Mouse (Mus musculus) heart, adult 2 months (tissue): ENCODE data around the gene Arhgap42. TPM values are rescaled to one million over a fixed set of nuclear protein-coding genes. Genes with fewer than 3 reads are reported as not detected.

Source experiments
- DNase-seq, 2 experiments: peaks; one replicate each; pipeline ENCODE4 v3.0.0; 2021
- H3K27ac ChIP-seq: fragments of 200-600 bp; 2 replicates; pipeline ENCODE4 v1.8.1; 2022
- H3K27me3 ChIP-seq: fragments of 200-500 bp; 2 replicates; pipeline ENCODE4 v1.6.1; 2012; ENCODE audit warnings: mild to moderate bottlenecking, low read length, inconsistent platforms, mixed read lengths; ENCODE audit not compliant: control insufficient read depth, insufficient read depth
- H3K36me3 ChIP-seq: fragments of 200-500 bp; 2 replicates; pipeline ENCODE4 v1.6.1; 2012; ENCODE audit warnings: low read length, inconsistent platforms; ENCODE audit not compliant: control insufficient read depth, insufficient read depth
- H3K4me1 ChIP-seq: fragments of 200-500 bp; 2 replicates; pipeline ENCODE4 v1.6.1; 2011; ENCODE audit warnings: low read length; ENCODE audit not compliant: control insufficient read depth, insufficient read depth
- H3K4me3 ChIP-seq: fragments of 200-600 bp; 2 replicates; pipeline ENCODE4 v1.8.1; 2022
- H3K79me2 ChIP-seq: fragments of 200-500 bp; replicated peaks from 2 replicates; pipeline ENCODE4 v1.6.1; 2012; ENCODE audit warnings: mild to moderate bottlenecking, inconsistent platforms, low read length, moderate library complexity, mixed read lengths; ENCODE audit not compliant: control insufficient read depth, insufficient read depth
- H3K9ac ChIP-seq: fragments of 200-500 bp; 2 replicates; pipeline ENCODE4 v1.6.1; 2012; ENCODE audit warnings: low read depth, mild to moderate bottlenecking, control low read depth, inconsistent platforms, low read length, mixed read lengths
- CTCF ChIP-seq: fragments of 200-600 bp; IDR thresholded peaks from 2 replicates; pipeline ENCODE4 v1.8.1; 2022; ENCODE audit warnings: antibody characterized with exemption, mild to moderate bottlenecking, moderate library complexity
- EP300 ChIP-seq: fragments of 200-500 bp; IDR thresholded peaks from 2 replicates; pipeline ENCODE4 v1.6.1; 2011; ENCODE audit warnings: low read depth, low read length, control low read depth; ENCODE audit not compliant: insufficient read depth
- POLR2A ChIP-seq: fragments of 200-500 bp; IDR thresholded peaks from 2 replicates; pipeline ENCODE4 v1.6.1; 2011; ENCODE audit warnings: mild to moderate bottlenecking, low read depth, low read length, control low read depth; ENCODE audit not compliant: insufficient read depth
- WGBS: fragments of 180-500 bp; shearing (Covaris S2); methylation state at CpG from one replicate; pipeline ENCODE4 v1.1.7; 2018; 5-methylcytosine and 5-hydroxymethylcytosine counted together
- intact Hi-C: fragments of 180-260 bp; cut with DNase I; formaldehyde crosslinking; loops from one replicate; pipeline ENCODE4 v1.15.1; 2025
- polyA plus RNA-seq: library from polyadenylated mRNA; depleted of rRNA; stranded (reverse); fragments of >200 nt; gene quantifications from 2 replicates; pipeline ENCODE4 v1.2.3, GENCODE M21; 2012
- total RNA-seq, 2 experiments: library from RNA; stranded (reverse); gene quantifications; 2 replicates each; pipeline ENCODE4 v1.2.3; 2021

The Arhgap42 gene
- total and polyA plus RNA-seq, 3 experiments = 1.7 to 8.3 (median 8.0) TPM

GRCm38 (mm10) chr9:9194496-9194895 is 44.4 kb downstream of the Arhgap42 start:
- Histone ChIP-seq H3K27me3 (no peaks in the 10 kb centered on the region), H3K4me1 (peaks cover 3% of the 10 kb centered on the region; the same call in 1 of the 2 replicates), H3K79me2 (no peaks in the 10 kb centered on the region), H3K27ac (no peak overlapping the region), H3K36me3 (no peaks in the 10 kb centered on the region; the same call in 1 of the 2 replicates), H3K9ac (no peak overlapping the region), H3K4me3 (no peak overlapping the region)
- no peak for DNase-seq
- WGBS = 35% methylated on average over 1 of the region's 1 CpGs
- intact Hi-C loops = no loop called here
- TF ChIP-seq POLR2A = no peak
- no peak for TF ChIP-seq CTCF
- no peak for TF ChIP-seq EP300

- DNase-seq = peak in 1 of 2 experiments; percentile 17
- Histone ChIP-seq H3K27ac (peak overlapping the region; percentile 36), H3K27me3 (no peaks in the 10 kb centered on the region), H3K4me3 (no peak overlapping the region), H3K4me1 (peaks cover 7% of the 10 kb centered on the region; the same call in 1 of the 2 replicates), H3K36me3 (no peaks in the 10 kb centered on the region; the same call in 1 of the 2 replicates), H3K9ac (no peak overlapping the region), H3K79me2 (no peaks in the 10 kb centered on the region)
- WGBS = 59% methylated on average over 4 of the region's 4 CpGs
- TF ChIP-seq EP300 = no peak
- TF ChIP-seq POLR2A = no peak
- TF ChIP-seq CTCF = no peak
- intact Hi-C loops = no loop called here
These were observed 46.2 kb downstream of the Arhgap42 start for GRCm38 (mm10) chr9:9192716-9193115.

GRCm38 (mm10) chr9:9190835-9191234 is 48.1 kb downstream of the Arhgap42 start:
- WGBS = 88% methylated on average over 1 of the region's 1 CpGs
- intact Hi-C loops = no loop called here

GRCm38 (mm10) chr9:9188167-9188566 is 50.7 kb downstream of the Arhgap42 start:
- Histone ChIP-seq H3K4me3 (no peak overlapping the region), H3K36me3 (no peaks in the 10 kb centered on the region; the same call in 1 of the 2 replicates), H3K4me1 (peaks cover 6% of the 10 kb centered on the region; the same call in 1 of the 2 replicates), H3K79me2 (no peaks in the 10 kb centered on the region), H3K27me3 (no peaks in the 10 kb centered on the region), H3K9ac (no peak overlapping the region), H3K27ac (no peak overlapping the region)
- DNase-seq = no peak
- TF ChIP-seq CTCF = no peak
- TF ChIP-seq EP300 = no peak
- TF ChIP-seq POLR2A = no peak
- intact Hi-C loops = no loop called here
- 75% methylated on average over 3 of the region's 3 CpGs for WGBS

More at GRCm38 (mm10) chr9:9190835-9191234, 48.1 kb downstream of the Arhgap42 start:
- Histone ChIP-seq H3K4me3 (no peak overlapping the region), H3K27me3 (no peaks in the 10 kb centered on the region), H3K9ac (no peak overlapping the region), H3K36me3 (no peaks in the 10 kb centered on the region; the same call in 1 of the 2 replicates), H3K79me2 (no peaks in the 10 kb centered on the region), H3K4me1 (peaks cover 7% of the 10 kb centered on the region; the same call in 1 of the 2 replicates), H3K27ac (no peak overlapping the region)
- no peak for DNase-seq
- TF ChIP-seq CTCF (no peak), EP300 (no peak), POLR2A (no peak)

GRCm38 (mm10) chr9:9177745-9178144 is 61.2 kb downstream of the Arhgap42 start:
- DNase-seq = no peak
- intact Hi-C loops = no loop called here
- no peak for TF ChIP-seq EP300
- no peak for TF ChIP-seq CTCF
- no peak for TF ChIP-seq POLR2A

GRCm38 (mm10) chr9:9174924-9175323 is 64.0 kb downstream of the Arhgap42 start:
- no peak for DNase-seq
- Histone ChIP-seq H3K4me3 (no peak overlapping the region), H3K9ac (no peak overlapping the region), H3K27ac (no peak overlapping the region), H3K36me3 (peaks cover 6% of the 10 kb centered on the region; the same call in 1 of the 2 replicates), H3K4me1 (peaks cover 2% of the 10 kb centered on the region), H3K27me3 (no peaks in the 10 kb centered on the region), H3K79me2 (no peaks in the 10 kb centered on the region)
- intact Hi-C loops = no loop called here
- TF ChIP-seq CTCF = no peak
- no peak for TF ChIP-seq POLR2A
- TF ChIP-seq EP300 = no peak
- WGBS = 62% methylated on average over 2 of the region's 2 CpGs

More at GRCm38 (mm10) chr9:9177745-9178144, 61.2 kb downstream of the Arhgap42 start:
- no peaks in the 10 kb centered on the region for H3K4me1 ChIP-seq
- WGBS = 78% methylated on average over 4 of the region's 4 CpGs
- H3K79me2 ChIP-seq = no peaks in the 10 kb centered on the region
- peaks cover 2% of the 10 kb centered on the region; the same call in 1 of the 2 replicates for H3K36me3 ChIP-seq
- no peaks in the 10 kb centered on the region for H3K27me3 ChIP-seq
- no peak overlapping the region for H3K4me3 ChIP-seq
- no peak overlapping the region for H3K27ac ChIP-seq
- H3K9ac ChIP-seq = no peak overlapping the region
